Mouse (Mus musculus) retina, postnatal 7 days (tissue): Measurements from ENCODE around the gene Pik3cb.

Experiments used
- DNase-seq: peaks from one replicate; pipeline ENCODE4 v3.0.0-alpha.2; 2012; ENCODE audit warnings: low read depth, low spot score

Pik3cb gene

GRCm38 (mm10) chr9:99140063-99140882 lies at the start of gene Pik3cb:
Gene Pik3cb, minus strand, starts transcription at chr9:99140621.
- peak; percentile 88 for DNase-seq

DNA sequence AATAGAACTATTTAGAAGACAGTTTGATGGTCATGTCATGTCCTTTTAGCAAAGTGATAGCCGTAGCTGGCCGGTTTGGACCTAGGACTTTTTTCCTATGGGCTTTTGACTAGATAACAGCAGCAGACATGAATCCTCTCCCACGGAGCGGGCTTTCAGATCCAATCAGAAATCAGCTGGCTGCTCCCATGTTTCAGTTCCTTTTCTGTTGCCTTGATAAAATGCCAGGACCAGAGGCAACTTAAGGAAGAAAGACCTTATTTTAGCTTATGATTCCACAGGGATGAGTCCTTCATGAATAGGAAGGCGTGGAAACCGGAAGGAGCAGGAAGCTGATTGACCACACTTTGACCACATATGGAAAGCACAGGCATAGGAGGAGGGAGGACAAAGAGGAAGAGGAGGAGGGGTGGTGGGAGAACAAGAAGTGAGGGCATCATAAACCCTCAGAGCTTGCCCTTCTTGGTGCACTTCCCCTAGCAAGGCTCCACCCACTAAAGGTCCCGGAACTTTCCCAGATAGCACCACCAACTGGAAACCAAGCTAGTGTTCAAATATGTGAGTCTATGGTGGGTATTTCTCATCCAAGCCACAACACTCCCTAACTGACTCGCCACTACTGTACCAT lies 42.7 kb upstream of the Pik3cb start:
- no peak for DNase-seq

DNA sequence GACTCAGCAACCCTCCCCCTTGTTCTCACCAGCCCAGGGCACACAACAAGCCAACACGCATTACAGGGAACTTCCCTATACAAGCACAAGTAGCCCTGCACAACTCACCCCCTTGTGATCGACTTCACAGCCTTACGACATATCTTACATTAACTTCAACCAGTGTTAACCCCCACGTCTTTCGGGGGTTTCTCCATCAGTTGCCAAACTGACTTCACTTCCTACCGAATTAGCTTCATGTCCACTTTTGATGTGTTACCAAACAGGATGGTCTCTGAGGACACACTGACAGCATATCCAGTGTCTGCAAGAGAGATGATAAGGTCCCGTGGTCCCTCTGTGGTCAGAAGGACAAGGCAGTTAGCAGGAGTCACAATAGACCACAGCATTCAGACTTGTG lies 41.7 kb upstream of the Pik3cb start:
- DNase-seq = no peak

DNA sequence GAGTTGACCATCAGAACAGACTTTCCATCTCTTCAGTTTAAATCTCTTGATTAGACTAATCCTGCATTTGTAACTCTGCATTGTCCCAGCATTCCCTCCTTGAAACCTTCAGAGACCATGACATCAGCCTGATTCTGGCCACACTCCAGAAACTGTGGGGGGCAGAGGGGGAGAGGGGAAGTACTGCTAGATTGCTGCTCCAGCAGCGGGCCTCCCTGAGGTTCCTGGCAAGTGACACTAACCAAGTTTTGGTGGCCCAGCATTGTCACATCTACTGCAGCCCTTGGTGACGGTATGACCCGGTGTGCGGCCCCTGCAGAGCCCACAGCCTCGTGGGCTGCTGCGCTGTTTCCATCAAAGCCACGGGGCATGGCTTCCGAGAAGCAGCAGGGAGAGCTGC lies 39.9 kb upstream of the Pik3cb start:
- DNase-seq = no peak

DNA sequence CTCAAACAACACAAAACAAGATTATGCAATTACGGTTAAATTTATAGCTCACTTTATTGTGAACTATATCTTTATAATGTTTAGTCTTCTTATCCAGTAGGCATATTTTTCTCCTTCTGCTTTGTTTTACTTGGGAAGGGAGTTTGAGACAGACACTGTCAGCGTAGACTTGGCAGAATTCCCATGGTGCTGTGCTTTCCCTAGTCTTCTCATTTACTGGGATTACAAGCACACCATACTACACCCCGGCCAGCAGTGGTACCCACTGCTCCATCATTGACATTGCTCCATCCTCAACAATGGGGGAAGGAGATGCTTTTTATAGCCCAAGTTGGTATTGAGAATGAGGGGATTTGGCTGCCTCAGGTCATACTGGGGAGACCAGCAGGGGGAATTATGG lies 38.3 kb upstream of the Pik3cb start:
- DNase-seq = no peak

DNA sequence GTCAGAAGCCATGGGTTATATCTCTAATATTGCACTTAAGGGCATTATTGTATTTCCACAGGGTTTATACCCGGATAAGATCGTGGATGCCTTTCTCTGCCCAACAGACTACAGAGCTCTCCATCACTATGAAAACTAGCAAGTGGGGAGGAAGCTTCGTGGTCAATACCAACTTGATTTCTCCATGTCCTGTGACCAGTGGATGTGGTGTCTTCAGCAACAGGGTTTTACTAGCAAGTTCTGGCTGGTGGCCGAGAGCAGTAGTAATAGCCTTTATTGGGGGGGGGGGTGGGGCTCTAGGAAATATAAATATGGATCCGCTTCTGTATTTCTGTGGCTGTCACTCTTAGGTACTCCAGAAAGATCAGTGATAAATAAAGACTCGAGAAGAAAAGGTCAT lies 35.4 kb upstream of the Pik3cb start:
- DNase-seq = no peak

DNA sequence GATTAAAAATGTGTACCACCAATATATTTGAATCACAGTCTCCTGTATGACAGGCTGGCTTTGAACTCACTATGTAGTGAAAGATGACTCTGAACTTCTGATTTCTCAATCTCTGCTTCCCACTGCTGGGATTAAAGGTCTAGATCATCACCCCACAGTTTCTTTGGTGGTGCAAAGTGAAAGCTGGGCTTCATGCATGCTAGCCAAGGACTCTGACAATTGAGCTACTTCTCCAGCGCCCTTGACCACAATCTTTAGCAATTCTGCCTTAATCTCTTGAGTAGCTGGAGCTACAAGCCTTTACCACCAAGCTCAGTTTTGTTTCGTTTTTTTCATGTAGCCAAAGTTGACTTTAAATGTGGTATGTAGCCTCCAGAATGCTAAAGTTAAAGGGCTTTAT lies 32.4 kb upstream of the Pik3cb start:
- no peak for DNase-seq

GRCm38 (mm10) chr9:99171186-99171585 lies 30.8 kb upstream of the Pik3cb start:
- no peak for DNase-seq

DNA sequence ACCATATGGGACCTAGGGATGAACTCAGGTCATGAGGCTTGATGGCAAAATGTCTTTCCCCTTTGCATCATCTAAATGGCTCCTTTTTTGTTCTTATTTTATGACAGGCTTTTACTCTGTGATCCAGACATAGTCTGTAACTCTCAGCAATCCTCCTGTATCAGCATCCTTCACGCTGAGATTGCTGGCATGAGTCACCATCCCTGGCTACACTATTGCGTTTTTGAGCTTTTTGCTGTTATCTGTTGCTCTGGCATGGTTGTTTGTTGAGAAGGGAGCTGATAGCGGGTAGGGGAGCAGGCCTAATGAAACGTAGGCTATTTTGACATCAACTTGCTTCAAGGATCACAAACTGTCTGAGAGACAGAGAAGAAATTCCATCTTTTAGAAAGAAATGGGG lies 28.6 kb upstream of the Pik3cb start:
- no peak for DNase-seq

GRCm38 (mm10) chr9:99166946-99167345 lies 26.5 kb upstream of the Pik3cb start:
- no peak for DNase-seq

DNA sequence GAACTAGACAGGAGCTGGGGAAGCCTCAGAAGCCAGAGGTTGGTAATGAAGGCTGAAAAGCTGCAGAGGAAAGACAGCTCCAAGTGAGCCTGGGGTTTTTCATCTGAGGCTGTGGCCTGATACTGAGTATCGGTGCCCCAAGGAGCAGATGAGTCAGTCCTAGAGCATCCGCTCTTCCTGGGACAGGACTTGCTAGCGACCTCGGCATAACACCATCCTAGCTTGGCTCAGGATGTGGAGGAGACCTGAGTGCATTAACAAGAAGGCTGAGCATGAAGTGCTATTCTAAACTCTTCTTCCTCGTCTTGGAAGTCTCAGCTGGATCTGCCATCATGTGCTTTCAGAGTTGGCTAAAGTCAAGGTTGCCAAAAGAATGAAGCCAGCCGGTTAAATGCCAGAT lies 25.5 kb upstream of the Pik3cb start:
- DNase-seq = no peak

DNA sequence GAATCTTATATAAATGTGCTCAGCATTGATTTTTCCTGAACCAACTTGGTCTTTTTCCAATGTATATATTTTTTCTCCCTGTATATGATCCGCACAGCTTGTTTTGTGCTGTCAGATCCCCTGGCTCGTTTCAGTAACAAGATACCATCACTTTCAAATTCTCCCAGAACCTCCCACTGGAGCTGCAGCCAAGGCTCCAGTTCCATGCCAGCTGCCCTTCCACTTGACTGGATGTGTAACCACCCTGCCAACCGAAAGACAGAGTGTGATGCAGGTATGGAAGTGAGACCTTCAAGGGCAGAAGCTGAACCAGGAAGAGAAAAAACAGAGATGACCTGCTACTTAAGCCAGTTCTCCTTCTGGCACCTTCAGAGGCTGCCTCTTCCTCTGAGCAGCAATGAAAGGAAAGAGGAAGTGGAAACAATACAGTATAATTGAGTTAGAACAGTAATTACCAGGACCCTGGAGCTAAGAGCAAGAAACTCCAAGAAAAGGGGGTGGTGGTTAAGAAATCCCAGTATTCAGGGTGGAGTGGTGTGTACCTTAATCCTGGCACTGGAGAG lies 24.3 kb upstream of the Pik3cb start:
- no peak for DNase-seq

DNA sequence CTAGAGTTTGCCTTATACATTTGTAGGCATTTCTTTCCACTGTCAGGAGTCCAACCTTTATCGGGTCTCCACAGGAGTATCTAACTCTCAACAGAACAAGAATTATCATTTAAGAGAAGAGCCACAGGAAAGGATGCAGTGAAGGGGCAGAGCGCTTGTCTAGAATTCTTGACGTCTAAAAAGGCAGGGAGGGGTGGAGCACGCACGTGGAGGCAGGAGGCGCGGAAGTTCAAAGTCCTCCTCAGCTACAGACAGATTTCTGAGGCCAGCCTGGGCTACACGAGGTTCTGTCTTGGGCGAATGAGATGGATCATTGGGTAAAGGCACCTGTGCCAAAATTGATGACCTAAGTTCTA lies 23.7 kb upstream of the Pik3cb start:
- no peak for DNase-seq

DNA sequence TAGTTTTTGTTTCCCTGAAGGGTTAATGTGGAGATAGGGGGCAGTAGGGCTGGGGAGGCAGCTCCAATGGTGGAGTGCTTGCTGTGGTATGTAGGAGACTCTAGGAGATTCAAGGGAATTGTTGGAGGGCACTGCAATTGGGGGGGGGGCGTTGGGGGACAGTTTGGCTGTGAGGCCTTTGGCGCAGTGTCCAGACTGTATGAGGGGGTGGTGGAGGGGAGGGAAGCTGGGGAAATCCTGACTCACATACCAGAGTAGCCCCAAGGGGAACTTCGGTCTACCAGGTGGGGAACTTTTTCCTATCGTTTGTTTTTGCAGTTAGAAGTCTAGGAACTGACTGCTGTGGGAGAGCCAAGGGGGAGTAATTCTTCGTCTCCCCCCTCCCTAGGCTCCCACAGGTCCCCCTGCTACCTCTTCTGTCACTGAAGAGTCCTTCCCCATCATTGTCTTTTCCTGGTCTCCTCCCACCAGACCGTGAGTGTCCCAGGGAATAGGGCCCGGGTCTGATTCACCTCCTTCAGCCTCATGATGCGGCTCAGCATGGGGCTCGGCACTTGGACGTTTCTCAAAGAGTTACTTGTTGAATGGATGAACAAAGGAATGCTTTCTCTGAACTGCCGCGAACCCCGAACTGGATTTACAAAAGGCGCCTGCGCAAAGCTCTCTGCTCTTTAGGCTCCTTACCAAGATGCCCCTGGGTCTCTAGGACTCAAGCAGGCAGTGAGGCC lies 23.2 kb upstream of the Pik3cb start:
- DNase-seq = no peak

- DNase-seq = no peak
These were observed 22.4 kb upstream of the Pik3cb start for GRCm38 (mm10) chr9:99162839-99163238.

DNA sequence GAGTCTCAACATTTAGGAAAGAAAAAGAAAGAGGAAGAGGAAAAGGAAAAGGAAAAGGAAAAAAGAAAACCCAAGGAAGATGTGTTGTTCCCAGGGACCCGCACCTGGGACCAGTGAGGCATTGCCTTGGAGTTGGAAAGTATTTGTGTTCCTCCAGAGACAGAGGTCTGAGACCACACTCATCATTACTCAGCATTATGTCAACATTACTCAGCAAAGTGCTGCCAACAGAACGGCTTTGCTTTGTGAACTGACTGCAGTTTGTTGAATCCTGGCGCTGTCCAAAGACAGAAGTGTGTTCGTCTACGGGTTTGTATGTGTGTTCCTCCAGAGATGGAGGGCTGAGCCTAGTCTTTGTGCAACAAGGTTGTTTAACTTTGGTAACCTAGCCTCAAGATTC lies 20.4 kb upstream of the Pik3cb start:
- no peak for DNase-seq

DNA sequence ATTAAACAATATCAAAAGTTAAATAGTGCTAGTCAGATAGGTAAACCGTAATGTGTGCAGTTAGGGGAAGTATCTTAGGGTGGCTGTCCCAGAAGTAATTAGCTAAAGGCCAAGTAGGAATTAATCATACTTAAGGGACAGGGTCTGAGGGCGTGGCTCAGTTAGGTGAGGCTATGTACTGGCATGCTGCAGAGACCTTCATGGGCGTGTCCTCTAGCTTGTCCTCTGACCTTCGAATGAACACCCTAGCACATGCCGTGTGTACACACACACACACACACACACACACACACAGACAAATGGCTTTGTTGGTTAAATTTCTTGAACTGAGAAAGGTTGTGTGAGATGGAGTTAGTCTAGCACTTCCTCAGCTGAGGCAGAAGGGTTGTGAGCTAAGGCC lies 19.5 kb upstream of the Pik3cb start:
- DNase-seq = no peak

DNA sequence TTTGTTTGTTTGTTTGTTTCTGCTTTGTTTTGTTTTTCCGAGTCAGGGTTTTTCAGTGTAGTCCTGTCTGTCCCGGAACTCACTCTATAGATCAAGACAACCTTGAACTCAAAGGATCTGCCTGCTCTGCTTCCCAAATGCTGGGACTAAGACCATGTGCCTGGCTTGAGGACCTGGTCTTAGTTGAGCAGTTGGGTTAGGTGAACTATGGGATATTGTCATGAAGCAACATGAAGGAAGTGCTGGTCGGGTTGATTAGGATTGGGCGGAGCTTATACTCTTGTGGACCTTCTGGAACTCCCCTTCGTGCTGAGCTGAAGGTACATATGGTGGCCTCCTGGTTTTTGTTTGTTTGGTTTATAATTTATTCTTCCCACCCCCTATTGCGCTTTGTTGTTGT lies 18.3 kb upstream of the Pik3cb start:
- DNase-seq = no peak

- DNase-seq = no peak
These were observed 17.8 kb upstream of the Pik3cb start for GRCm38 (mm10) chr9:99158203-99158632.

GRCm38 (mm10) chr9:99153655-99154054 lies 13.2 kb upstream of the Pik3cb start:
- DNase-seq = no peak

DNA sequence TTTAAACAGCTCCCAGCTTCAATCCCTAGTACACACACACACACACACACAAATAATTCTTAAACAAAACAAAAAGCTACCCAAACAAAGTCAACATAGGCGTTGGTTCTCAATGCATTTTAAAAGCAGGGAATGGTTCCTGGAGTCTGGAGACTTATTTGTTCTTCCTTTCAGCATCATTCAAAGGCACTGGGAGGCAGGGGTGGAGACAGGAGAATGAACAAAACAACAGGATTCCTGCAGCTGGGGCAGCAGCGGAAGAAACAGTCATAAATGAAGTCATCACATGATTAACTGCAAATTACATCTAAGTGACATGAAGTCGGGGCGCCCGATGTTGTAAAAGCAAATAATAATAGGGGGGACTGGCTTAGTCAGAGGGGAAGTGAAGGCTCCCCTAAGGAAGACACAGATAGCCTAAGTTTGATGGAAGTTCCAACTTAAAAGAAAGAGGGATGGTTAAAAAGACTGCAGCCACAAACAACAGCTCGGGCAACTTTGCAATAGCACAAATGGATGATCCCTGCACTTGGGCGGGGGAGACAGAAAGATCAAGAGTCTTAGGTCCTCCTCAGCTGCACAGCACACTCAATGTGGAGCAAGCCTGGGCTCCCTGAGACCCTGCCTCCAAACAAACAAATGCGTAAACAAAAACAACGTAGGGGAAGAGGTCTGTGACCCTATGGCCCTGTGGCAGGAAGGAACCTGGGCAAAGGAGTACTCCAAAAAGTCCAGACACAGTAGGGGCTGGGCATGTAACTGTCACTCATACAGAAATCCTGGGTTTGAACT lies 12.5 kb upstream of the Pik3cb start:
- no peak for DNase-seq
